Mouse (Mus musculus): ENCODE measurements around the gene Spata5. TPM values are rescaled to one million over a fixed set of nuclear protein-coding genes. Genes with fewer than 3 reads are reported as not detected.

Gene Spata5
- polyA plus RNA-seq, 1 experiment from 2014 or later: 29.0 TPM

DNA sequence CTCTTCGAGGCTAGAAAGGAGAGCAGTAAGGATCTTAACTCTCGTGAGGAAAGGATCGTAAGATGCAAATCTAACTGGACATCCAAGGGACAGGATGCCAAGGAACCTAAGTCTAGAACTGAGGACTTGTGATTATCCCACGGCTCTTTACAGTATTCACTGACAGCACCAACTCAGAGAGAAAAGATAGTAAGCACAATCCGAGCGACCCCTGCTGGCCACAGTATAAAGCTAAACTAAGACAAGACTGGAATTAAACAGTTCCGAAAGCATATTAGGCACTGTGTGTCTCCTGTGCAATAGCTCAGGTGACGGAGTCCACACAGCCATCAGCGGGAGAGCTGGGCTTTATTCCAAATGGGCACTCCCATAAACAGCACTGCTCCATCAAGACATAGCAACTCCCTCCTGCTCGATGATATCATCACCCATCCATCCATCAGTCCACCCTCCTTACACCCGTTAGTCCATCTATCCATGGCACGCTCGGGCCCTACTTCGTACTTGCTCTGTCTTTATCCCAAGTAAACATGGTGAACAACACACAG lies 5.2 kb upstream of the Spata5 start:
- H3K9ac ChIP-seq (ENCODE audit: low read depth, low read length): no peak overlapping the region
- H3K4me3 ChIP-seq (ENCODE audit: low read depth, low read length): no peak overlapping the region
- DNase-seq (ENCODE audit: low spot score) (peak; percentile 91), ATAC-seq (ENCODE audit: low read depth) (no peak)
- no peaks in the 10 kb centered on the region for H3K27me3 ChIP-seq (replicated peaks; ENCODE audit: control insufficient read depth, insufficient read depth, low read length)
- H3K36me3 ChIP-seq (ENCODE audit: control insufficient read depth, insufficient read depth, low read length): no peaks in the 10 kb centered on the region
- H3K27ac ChIP-seq (replicated peaks; ENCODE audit: low read depth, low read length): no peak overlapping the region
- H3K9me3 ChIP-seq (ENCODE audit: control insufficient read depth, low read length): no peaks in the 10 kb centered on the region
- WGBS: 50% methylated on average over 14 of the region's 14 CpGs
- no peak overlapping the region for H3K4me2 ChIP-seq (ENCODE audit: low read depth, low read length)
- 0 out of 2 replicates have a peak, but pooled peaks cover 3% of the 10 kb centered on the region for H3K4me1 ChIP-seq (ENCODE audit: control insufficient read depth, insufficient read depth, low read length)

DNA sequence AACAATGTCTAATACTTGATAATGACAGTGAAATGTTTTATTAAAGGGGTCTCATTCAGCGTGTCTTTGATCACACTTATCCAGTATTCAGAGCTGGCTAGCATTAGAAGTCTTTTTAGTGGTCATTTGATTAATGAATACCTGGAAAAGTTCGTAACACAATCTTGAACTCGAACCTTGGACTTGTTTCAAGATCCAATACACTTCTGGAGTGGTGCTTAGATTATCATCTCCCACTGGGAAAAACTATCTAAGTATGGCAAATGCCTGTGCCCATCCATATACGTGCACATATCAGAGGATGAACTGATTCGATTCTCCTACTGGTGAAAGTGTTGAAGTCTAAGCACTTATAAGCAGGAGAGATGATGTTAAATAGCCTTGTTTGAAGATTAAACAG lies 1.4 kb upstream of the Spata5 start:
- Histone ChIP-seq H3K27me3 (replicated peaks; ENCODE audit: control insufficient read depth, insufficient read depth, low read length) (no peaks in the 10 kb centered on the region), H3K9me3 (ENCODE audit: control insufficient read depth, low read length) (no peaks in the 10 kb centered on the region), H3K36me3 (ENCODE audit: control insufficient read depth, insufficient read depth, low read length) (no peaks in the 10 kb centered on the region), H3K4me3 (ENCODE audit: low read depth, low read length) (peak overlapping the region; percentile 82; the same call in 1 of the 2 replicates), H3K9ac (ENCODE audit: low read depth, low read length) (peak overlapping the region; percentile 85), H3K4me1 (ENCODE audit: control insufficient read depth, insufficient read depth, low read length) (peaks cover 8% of the 10 kb centered on the region), H3K27ac (replicated peaks; ENCODE audit: low read depth, low read length) (no peak overlapping the region), H3K4me2 (ENCODE audit: low read depth, low read length) (peak overlapping the region; percentile 80)
- ATAC-seq (ENCODE audit: low read depth) (no peak), DNase-seq (ENCODE audit: low spot score) (no peak)
- WGBS: 80% methylated on average over 5 of the region's 5 CpGs

DNA sequence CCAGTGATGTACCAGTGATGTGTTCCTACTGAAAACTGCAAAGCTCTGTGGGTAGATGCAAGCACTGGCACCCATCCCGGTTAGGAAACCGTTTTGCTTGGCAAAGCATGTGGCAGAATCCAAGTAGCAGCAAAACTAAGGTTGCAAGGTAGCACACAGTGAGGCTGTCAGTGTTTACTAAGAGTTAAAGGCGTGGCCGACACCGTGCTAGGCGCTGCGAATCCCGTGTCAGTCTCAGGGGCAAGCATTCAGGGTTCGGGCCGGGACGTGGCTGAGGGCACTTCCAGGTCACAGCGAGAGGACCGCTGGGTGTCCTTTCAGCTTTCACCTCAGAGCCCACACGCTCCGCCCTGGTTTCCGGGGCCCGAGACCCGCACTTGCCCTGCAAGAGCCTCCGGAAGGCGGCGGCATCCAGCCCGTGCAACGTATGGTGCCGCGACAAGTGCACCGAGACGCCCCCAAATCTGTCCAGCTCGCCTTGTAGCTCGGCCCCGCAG lies 687 bp upstream of the Spata5 start:
- ATAC-seq (ENCODE audit: low read depth): peak; percentile 34; the same call in 1 of the 2 replicates
- Histone ChIP-seq H3K4me3 (ENCODE audit: low read depth, low read length) (peak overlapping the region; percentile 82), H3K27ac (replicated peaks; ENCODE audit: low read depth, low read length) (peak overlapping the region; percentile 84), H3K36me3 (ENCODE audit: control insufficient read depth, insufficient read depth, low read length) (no peaks in the 10 kb centered on the region), H3K9ac (ENCODE audit: low read depth, low read length) (peak overlapping the region; percentile 85), H3K27me3 (replicated peaks; ENCODE audit: control insufficient read depth, insufficient read depth, low read length) (no peaks in the 10 kb centered on the region), H3K9me3 (ENCODE audit: control insufficient read depth, low read length) (no peaks in the 10 kb centered on the region), H3K4me1 (ENCODE audit: control insufficient read depth, insufficient read depth, low read length) (peaks cover 8% of the 10 kb centered on the region), H3K4me2 (ENCODE audit: low read depth, low read length) (peak overlapping the region; percentile 80)
- peak; percentile 51 for DNase-seq (ENCODE audit: low spot score)
- WGBS: 0% methylated on average over 18 of the region's 30 CpGs

DNA sequence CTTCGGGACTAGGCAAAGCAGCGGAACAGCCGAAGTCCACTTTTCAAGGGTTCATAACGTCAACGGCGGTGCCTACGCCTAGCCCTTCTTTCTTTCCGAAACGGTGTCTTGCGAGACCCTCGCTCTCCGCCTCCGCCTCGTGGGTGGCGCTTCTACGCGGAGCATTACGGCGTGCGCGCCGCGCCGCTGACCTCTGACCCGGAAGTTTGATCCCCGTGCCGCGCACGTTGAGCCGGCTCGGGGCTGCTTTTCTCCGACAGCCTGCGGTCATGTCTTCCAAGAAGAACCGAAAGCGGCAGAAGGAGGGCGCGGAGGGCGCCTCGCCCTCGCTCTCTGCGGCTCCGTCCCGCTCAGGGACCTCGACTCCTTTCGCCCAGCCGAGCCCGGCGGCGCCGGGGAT lies 376 bp downstream of the Spata5 start, which contains the start of gene Nudt6:
TSS of gene Nudt6 (minus strand) at position 140 of the 400 bp plus-strand sequence.
- H3K27ac ChIP-seq (replicated peaks; ENCODE audit: low read depth, low read length): peak within 1 kb of the TSS; percentile 93
- peaks cover 8% of the 10 kb centered on the region for H3K4me1 ChIP-seq (ENCODE audit: control insufficient read depth, insufficient read depth, low read length)
- H3K9me3 ChIP-seq (ENCODE audit: control insufficient read depth, low read length): no peaks in the 10 kb centered on the region
- peak within 1 kb of the TSS; percentile 84 for H3K4me2 ChIP-seq (ENCODE audit: low read depth, low read length)
- H3K9ac ChIP-seq (ENCODE audit: low read depth, low read length): peak within 1 kb of the TSS; percentile 87
- no peaks in the 10 kb centered on the region for H3K27me3 ChIP-seq (replicated peaks; ENCODE audit: control insufficient read depth, insufficient read depth, low read length)
- peak; percentile 96 for DNase-seq (ENCODE audit: low spot score)
- H3K36me3 ChIP-seq (ENCODE audit: control insufficient read depth, insufficient read depth, low read length): peaks cover 4% of the 10 kb centered on the region
- peak within 1 kb of the TSS; percentile 82 for H3K4me3 ChIP-seq (ENCODE audit: low read depth, low read length)
- WGBS: 0% methylated on average over 41 of the region's 50 CpGs
- peak; percentile 90 for ATAC-seq (ENCODE audit: low read depth)

DNA sequence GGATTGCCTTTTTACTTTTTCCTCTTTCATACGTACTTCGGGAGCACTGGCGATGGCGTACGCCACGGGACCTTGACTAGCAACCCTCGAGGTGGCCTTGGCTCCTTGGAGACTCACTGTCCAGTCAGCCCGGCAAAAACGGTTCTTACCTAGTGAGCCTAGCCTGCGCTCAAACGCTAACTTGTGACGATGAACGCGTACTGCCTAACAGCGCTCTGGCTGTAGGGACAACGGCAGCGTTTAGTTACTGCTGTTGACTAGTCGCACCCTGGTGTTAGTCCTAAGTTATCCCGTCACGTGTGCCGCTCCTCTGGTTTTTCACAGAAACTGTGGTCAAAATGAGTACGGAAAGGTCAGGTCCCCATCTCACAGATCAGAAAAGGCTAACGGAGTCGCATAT lies 945 bp downstream of the Spata5 start:
- H3K4me2 ChIP-seq (ENCODE audit: low read depth, low read length): peak overlapping the region; percentile 84
- peak overlapping the region; percentile 87 for H3K9ac ChIP-seq (ENCODE audit: low read depth, low read length)
- WGBS: under 1% methylated on average over 18 of the region's 24 CpGs
- H3K27me3 ChIP-seq (replicated peaks; ENCODE audit: control insufficient read depth, insufficient read depth, low read length): no peaks in the 10 kb centered on the region
- peaks cover 9% of the 10 kb centered on the region for H3K36me3 ChIP-seq (ENCODE audit: control insufficient read depth, insufficient read depth, low read length)
- H3K4me3 ChIP-seq (ENCODE audit: low read depth, low read length): peak overlapping the region; percentile 82
- H3K4me1 ChIP-seq (ENCODE audit: control insufficient read depth, insufficient read depth, low read length): peaks cover 8% of the 10 kb centered on the region
- peak; percentile 45 for DNase-seq (ENCODE audit: low spot score)
- H3K27ac ChIP-seq (replicated peaks; ENCODE audit: low read depth, low read length): peak overlapping the region; percentile 93
- ATAC-seq (ENCODE audit: low read depth): no peak
- no peaks in the 10 kb centered on the region for H3K9me3 ChIP-seq (ENCODE audit: control insufficient read depth, low read length)

DNA sequence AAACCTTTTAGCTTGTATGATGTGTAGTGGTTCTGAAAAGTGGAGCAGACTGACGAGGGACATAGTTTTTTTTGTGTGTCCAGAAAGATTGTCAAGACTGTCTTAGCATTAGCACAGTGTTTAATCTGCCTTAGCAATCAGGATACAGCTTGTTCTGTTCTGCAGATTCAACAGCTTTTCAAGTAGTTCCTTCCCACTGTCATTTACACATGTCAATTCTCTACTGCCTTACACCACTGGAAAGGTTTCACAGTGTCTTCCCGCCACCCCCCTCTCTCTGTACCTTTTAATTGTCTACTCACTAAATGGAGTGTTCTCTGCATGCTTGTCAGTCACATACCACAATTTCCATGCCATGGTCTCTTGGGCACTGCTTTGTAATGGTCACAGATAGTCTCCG lies 1.5 kb downstream of the Spata5 start:
- H3K4me2 ChIP-seq (ENCODE audit: low read depth, low read length): peak overlapping the region; percentile 84
- peak overlapping the region; percentile 87 for H3K9ac ChIP-seq (ENCODE audit: low read depth, low read length)
- H3K4me1 ChIP-seq (ENCODE audit: control insufficient read depth, insufficient read depth, low read length): peaks cover 8% of the 10 kb centered on the region
- peaks cover 13% of the 10 kb centered on the region for H3K36me3 ChIP-seq (ENCODE audit: control insufficient read depth, insufficient read depth, low read length)
- peak overlapping the region; percentile 82 for H3K4me3 ChIP-seq (ENCODE audit: low read depth, low read length)
- H3K27ac ChIP-seq (replicated peaks; ENCODE audit: low read depth, low read length): peak overlapping the region; percentile 93; the same call in 1 of the 2 replicates
- no peaks in the 10 kb centered on the region for H3K9me3 ChIP-seq (ENCODE audit: control insufficient read depth, low read length)
- WGBS: 3% methylated on average over 3 of the region's 3 CpGs
- no peak for DNase-seq (ENCODE audit: low spot score)
- ATAC-seq (ENCODE audit: low read depth): no peak
- no peaks in the 10 kb centered on the region for H3K27me3 ChIP-seq (replicated peaks; ENCODE audit: control insufficient read depth, insufficient read depth, low read length)

DNA sequence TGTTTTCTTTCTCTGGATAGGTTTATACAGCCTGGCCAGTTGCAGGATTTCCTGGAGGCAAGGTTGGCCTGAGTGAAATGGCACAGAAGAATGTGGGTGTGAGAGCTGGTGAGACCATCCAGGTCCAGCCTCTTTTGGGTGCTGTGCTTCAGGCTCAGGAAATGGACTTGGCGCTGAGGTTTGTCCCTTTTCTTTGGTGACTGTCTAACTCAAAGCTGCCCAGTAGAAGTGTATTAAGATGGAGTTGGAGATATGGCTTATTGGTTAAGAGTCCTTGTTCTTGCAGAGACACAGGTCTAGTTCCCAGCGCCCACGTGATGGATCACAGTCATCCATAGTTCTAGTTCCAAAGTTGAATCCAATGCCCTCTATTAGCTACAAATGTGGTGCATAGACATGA lies 6.4 kb downstream of the Spata5 start:
- peaks cover 5% of the 10 kb centered on the region for H3K4me1 ChIP-seq (ENCODE audit: control insufficient read depth, insufficient read depth, low read length)
- WGBS: 97% methylated on average over 3 of the region's 3 CpGs
- no peaks in the 10 kb centered on the region for H3K9me3 ChIP-seq (ENCODE audit: control insufficient read depth, low read length)
- no peaks in the 10 kb centered on the region for H3K27me3 ChIP-seq (replicated peaks; ENCODE audit: control insufficient read depth, insufficient read depth, low read length)
- H3K9ac ChIP-seq (ENCODE audit: low read depth, low read length): no peak overlapping the region
- no peak for ATAC-seq (ENCODE audit: low read depth)
- no peak for DNase-seq (ENCODE audit: low spot score)
- H3K27ac ChIP-seq (replicated peaks; ENCODE audit: low read depth, low read length): no peak overlapping the region
- H3K36me3 ChIP-seq (ENCODE audit: control insufficient read depth, insufficient read depth, low read length): peaks cover 39% of the 10 kb centered on the region
- no peak overlapping the region for H3K4me2 ChIP-seq (ENCODE audit: low read depth, low read length)
- H3K4me3 ChIP-seq (ENCODE audit: low read depth, low read length): no peak overlapping the region

DNA sequence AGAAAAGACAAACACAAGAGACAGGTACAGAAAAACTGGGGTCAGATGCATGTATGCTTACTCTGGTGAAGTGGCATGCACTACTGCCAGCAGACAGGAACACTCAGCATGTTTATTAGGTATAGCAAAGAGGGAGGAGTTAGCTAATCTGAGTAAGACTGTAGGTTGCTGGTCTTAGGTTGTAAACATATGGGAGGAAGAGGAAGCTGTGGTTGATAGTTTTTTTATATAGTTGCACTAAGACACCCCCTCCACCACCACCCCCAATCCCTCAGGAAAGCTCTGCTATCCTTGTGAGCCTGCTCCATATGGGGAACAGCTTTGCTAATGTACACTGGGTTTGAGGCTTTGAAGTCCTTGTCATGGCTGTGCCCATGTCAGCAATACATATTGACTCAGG lies 10.7 kb downstream of the Spata5 start:
- Histone ChIP-seq H3K4me3 (ENCODE audit: low read depth, low read length) (no peak overlapping the region), H3K9ac (ENCODE audit: low read depth, low read length) (no peak overlapping the region), H3K27me3 (replicated peaks; ENCODE audit: control insufficient read depth, insufficient read depth, low read length) (no peaks in the 10 kb centered on the region), H3K9me3 (ENCODE audit: control insufficient read depth, low read length) (no peaks in the 10 kb centered on the region), H3K4me2 (ENCODE audit: low read depth, low read length) (no peak overlapping the region), H3K4me1 (ENCODE audit: control insufficient read depth, insufficient read depth, low read length) (no peaks in the 10 kb centered on the region), H3K27ac (replicated peaks; ENCODE audit: low read depth, low read length) (no peak overlapping the region), H3K36me3 (ENCODE audit: control insufficient read depth, insufficient read depth, low read length) (peaks cover 57% of the 10 kb centered on the region)
- no peak for ATAC-seq (ENCODE audit: low read depth)
- DNase-seq (ENCODE audit: low spot score): no peak

DNA sequence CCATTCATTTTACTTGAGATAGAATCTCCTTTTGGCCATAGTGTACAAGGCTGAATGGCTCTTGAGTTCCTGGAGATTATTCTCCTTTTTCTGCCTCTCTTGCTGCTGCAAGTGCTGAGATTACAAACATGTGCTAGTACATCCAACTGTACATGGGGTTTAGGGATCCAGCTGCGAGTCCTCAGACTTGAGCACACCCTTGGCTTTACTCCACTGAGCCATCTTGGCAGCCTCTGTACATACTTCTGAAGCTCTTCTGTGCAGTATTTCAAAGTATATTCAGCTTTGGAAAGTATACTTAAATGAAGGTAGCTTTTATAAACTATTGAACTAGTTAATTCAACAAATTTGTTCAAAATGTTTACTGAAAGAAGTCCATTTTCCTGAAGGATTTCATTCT lies 20.1 kb downstream of the Spata5 start:
- no peaks in the 10 kb centered on the region for H3K9me3 ChIP-seq (ENCODE audit: control insufficient read depth, low read length)
- H3K4me2 ChIP-seq (ENCODE audit: low read depth, low read length): no peak overlapping the region
- no peak overlapping the region for H3K4me3 ChIP-seq (ENCODE audit: low read depth, low read length)
- no peak overlapping the region for H3K27ac ChIP-seq (replicated peaks; ENCODE audit: low read depth, low read length)
- WGBS: 68% methylated on average over 1 of the region's 1 CpGs
- ATAC-seq (ENCODE audit: low read depth) (no peak), DNase-seq (ENCODE audit: low spot score) (peak; percentile 19)
- peaks cover 55% of the 10 kb centered on the region for H3K36me3 ChIP-seq (ENCODE audit: control insufficient read depth, insufficient read depth, low read length)
- H3K27me3 ChIP-seq (replicated peaks; ENCODE audit: control insufficient read depth, insufficient read depth, low read length): no peaks in the 10 kb centered on the region
- no peaks in the 10 kb centered on the region for H3K4me1 ChIP-seq (ENCODE audit: control insufficient read depth, insufficient read depth, low read length)
- no peak overlapping the region for H3K9ac ChIP-seq (ENCODE audit: low read depth, low read length)

Measured in embryonic facial prominence, embryonic 14.5 days (tissue).